Mouse (Mus musculus): ENCODE measurements around the gene Nr1i3. TPM values are rescaled to one million over a fixed set of nuclear protein-coding genes. Genes with fewer than 3 reads are reported as not detected.

The Nr1i3 gene
- polyA plus RNA-seq, 1 experiment from 2014 or later = 0.89 TPM

DNA sequence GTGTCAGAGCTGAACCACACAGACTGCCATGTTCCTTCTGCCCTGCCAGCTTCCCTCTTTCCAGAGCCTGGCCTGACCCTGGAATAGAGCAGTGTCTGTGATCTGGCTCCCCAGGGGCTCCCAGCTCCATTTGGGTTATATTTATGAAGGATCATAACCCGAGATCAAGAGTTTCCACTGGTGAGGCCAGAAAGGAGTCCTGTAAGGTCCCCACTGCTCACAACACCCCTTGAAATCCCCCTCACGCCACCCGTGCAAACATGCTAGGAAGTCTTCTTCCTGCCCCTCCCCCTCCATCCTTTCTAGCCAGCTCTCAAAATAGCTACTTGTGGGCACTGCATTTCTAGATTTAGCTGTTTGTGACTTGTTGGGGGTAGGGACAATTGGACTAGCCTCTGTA is 30.1 kb upstream of the Nr1i3 start:
- no peaks in the 10 kb centered on the region for H3K9me3 ChIP-seq (ENCODE audit: low read length)
- no peak overlapping the region for H3K4me3 ChIP-seq (ENCODE audit: low read length)
- H3K4me2 ChIP-seq (replicated peaks; ENCODE audit: low read depth, low read length) = no peak overlapping the region
- ATAC-seq (ENCODE audit: low FRiP score, low TSS enrichment) = no peak
- peak overlapping the region; percentile 31; the same call in 1 of the 2 replicates for H3K27ac ChIP-seq (ENCODE audit: low read length)
- H3K4me1 ChIP-seq (ENCODE audit: insufficient read depth, low read length) = no peaks in the 10 kb centered on the region; the same call in 1 of the 2 replicates
- no peak overlapping the region for H3K9ac ChIP-seq (replicated peaks; ENCODE audit: low read length)
- no peaks in the 10 kb centered on the region for H3K27me3 ChIP-seq (ENCODE audit: insufficient read depth, low read length)
- H3K36me3 ChIP-seq (ENCODE audit: insufficient read depth, low read length) = no peaks in the 10 kb centered on the region
- 62% methylated on average over 3 of the region's 3 CpGs for WGBS

DNA sequence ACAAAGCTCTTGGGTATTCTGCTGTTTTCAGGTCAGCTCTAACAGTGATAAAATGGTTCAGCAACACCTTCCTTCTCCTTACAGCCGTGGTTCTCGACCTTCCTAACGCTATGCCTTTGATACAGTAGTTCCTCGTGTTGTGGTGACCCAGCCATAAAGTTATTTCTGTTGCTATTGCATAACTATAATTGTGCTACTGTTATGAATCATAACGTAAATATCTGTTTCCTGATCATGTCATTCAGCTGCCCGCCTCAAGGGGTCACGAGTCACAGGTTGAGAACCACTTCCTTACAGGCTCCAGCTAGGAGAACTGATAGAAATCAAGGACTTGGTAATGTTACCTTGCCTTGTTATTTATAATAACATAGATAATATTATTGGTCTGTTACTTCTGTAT is 29.5 kb upstream of the Nr1i3 start:
- peaks cover 6% of the 10 kb centered on the region for H3K4me1 ChIP-seq (ENCODE audit: insufficient read depth, low read length)
- H3K36me3 ChIP-seq (ENCODE audit: insufficient read depth, low read length) = no peaks in the 10 kb centered on the region
- no peak overlapping the region for H3K4me2 ChIP-seq (replicated peaks; ENCODE audit: low read depth, low read length)
- no peaks in the 10 kb centered on the region for H3K27me3 ChIP-seq (ENCODE audit: insufficient read depth, low read length)
- no peak overlapping the region for H3K9ac ChIP-seq (replicated peaks; ENCODE audit: low read length)
- H3K4me3 ChIP-seq (ENCODE audit: low read length) = no peak overlapping the region
- H3K9me3 ChIP-seq (ENCODE audit: low read length) = no peaks in the 10 kb centered on the region
- WGBS = 65% methylated on average over 7 of the region's 7 CpGs
- H3K27ac ChIP-seq (ENCODE audit: low read length) = peak overlapping the region; percentile 27; the same call in 1 of the 2 replicates
- ATAC-seq (ENCODE audit: low FRiP score, low TSS enrichment) = no peak

DNA sequence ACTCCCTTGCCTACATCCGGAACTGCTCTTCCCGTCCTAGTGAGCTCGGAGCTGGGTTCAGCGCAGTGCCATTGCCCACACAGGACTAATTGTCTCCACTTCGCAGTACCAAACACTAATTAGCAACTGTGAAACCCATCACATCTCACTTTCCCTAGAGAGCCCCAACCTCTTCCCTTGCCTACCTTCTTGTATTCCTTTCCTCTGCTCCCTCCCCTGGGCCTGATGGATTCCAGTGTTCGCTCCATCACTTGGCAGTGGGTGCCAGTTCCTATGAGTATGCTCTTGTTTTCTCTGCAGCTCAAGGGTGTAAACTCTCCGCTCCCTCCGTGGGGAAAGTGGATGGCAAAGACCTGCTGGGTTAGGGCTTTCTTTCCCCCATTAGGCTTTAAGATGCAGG is 28.1 kb upstream of the Nr1i3 start:
- no peak overlapping the region for H3K4me3 ChIP-seq (ENCODE audit: low read length)
- H3K9ac ChIP-seq (replicated peaks; ENCODE audit: low read length) = no peak overlapping the region
- no peaks in the 10 kb centered on the region for H3K36me3 ChIP-seq (ENCODE audit: insufficient read depth, low read length)
- no peaks in the 10 kb centered on the region for H3K9me3 ChIP-seq (ENCODE audit: low read length)
- no peaks in the 10 kb centered on the region for H3K27me3 ChIP-seq (ENCODE audit: insufficient read depth, low read length)
- peaks cover 11% of the 10 kb centered on the region for H3K4me1 ChIP-seq (ENCODE audit: insufficient read depth, low read length)
- no peak for ATAC-seq (ENCODE audit: low FRiP score, low TSS enrichment)
- H3K4me2 ChIP-seq (replicated peaks; ENCODE audit: low read depth, low read length) = no peak overlapping the region
- 73% methylated on average over 8 of the region's 8 CpGs for WGBS
- no peak overlapping the region for H3K27ac ChIP-seq (ENCODE audit: low read length)

DNA sequence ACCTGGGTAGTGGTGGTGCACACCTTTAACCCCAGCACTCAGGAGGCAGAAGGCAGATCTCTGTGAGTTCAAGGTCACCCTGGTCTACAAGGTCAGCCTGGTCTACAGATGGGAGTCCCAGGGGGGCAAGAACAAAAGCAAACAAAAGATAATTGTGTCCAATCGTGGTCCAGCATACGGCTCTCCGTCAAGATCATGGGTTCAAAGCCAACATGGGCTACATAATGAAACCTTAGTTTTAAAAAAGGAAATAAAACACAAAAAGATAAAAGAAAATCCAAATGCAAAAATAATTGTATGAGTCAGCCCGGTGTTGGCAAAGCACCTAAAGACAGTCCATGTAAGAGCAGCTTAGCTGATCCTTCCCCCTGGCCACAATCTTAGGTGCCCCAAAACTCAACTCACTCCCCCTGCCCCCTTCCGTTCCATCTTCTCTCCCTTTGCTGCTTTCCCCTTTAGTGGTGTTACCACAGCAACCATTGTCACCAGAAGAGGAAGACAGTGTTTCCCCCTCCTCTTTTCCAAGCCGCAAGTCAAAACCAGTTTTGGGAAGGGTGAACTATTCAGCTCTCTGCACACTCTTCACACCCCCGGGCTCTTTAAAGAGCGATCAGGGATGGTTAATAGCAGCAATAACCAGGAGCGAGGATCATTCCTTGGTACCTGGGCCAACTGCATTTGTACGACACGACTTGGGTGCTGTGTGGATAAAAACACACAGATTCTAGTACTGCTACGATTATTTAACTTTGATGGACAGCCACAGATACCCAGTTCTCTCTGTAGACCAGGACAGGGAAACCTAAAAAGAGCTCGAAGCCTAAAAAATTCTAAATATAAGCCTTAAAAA is 25.7 kb upstream of the Nr1i3 start:
- no peak overlapping the region for H3K4me3 ChIP-seq (ENCODE audit: low read length)
- 54% methylated on average over 13 of the region's 13 CpGs for WGBS
- ATAC-seq (ENCODE audit: low FRiP score, low TSS enrichment) = no peak

DNA sequence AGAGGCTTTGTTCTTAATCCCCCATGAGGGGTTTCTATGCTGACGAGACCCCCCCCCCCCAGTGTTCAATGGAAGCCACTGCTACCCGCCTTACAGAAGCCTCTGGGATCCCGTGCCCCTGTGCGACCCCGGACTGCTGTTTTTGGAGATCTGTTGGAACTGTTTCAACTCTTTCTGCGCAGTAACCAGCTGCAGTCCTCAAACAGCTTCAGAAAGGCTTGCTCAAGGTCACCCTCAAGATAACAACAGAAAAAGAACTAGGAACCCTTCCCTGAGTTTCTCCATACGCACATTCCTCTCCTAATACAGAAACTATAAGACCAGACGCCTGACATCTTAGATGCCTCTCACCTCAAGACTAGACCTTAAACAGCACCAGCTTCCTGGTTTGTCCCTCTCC is 24.7 kb upstream of the Nr1i3 start:
- Histone ChIP-seq H3K27ac (ENCODE audit: low read length) (peak overlapping the region; percentile 21; the same call in 1 of the 2 replicates), H3K9me3 (ENCODE audit: low read length) (no peaks in the 10 kb centered on the region), H3K27me3 (ENCODE audit: insufficient read depth, low read length) (peaks cover 8% of the 10 kb centered on the region), H3K4me1 (ENCODE audit: insufficient read depth, low read length) (peaks cover 21% of the 10 kb centered on the region), H3K4me2 (replicated peaks; ENCODE audit: low read depth, low read length) (no peak overlapping the region; the same call in 1 of the 2 replicates), H3K9ac (replicated peaks; ENCODE audit: low read length) (no peak overlapping the region), H3K4me3 (ENCODE audit: low read length) (no peak overlapping the region), H3K36me3 (ENCODE audit: insufficient read depth, low read length) (no peaks in the 10 kb centered on the region)
- 33% methylated on average over 8 of the region's 8 CpGs for WGBS
- ATAC-seq (ENCODE audit: low FRiP score, low TSS enrichment) = peak; percentile 47

More for the DNA sequence above, 25.7 kb upstream of the Nr1i3 start:
- Histone ChIP-seq H3K4me1 (ENCODE audit: insufficient read depth, low read length) (peaks cover 15% of the 10 kb centered on the region), H3K27ac (ENCODE audit: low read length) (no peak overlapping the region), H3K27me3 (ENCODE audit: insufficient read depth, low read length) (peaks cover 4% of the 10 kb centered on the region; the same call in 1 of the 2 replicates), H3K36me3 (ENCODE audit: insufficient read depth, low read length) (no peaks in the 10 kb centered on the region), H3K9ac (replicated peaks; ENCODE audit: low read length) (no peak overlapping the region), H3K4me2 (replicated peaks; ENCODE audit: low read depth, low read length) (no peak overlapping the region), H3K9me3 (ENCODE audit: low read length) (no peaks in the 10 kb centered on the region)

DNA sequence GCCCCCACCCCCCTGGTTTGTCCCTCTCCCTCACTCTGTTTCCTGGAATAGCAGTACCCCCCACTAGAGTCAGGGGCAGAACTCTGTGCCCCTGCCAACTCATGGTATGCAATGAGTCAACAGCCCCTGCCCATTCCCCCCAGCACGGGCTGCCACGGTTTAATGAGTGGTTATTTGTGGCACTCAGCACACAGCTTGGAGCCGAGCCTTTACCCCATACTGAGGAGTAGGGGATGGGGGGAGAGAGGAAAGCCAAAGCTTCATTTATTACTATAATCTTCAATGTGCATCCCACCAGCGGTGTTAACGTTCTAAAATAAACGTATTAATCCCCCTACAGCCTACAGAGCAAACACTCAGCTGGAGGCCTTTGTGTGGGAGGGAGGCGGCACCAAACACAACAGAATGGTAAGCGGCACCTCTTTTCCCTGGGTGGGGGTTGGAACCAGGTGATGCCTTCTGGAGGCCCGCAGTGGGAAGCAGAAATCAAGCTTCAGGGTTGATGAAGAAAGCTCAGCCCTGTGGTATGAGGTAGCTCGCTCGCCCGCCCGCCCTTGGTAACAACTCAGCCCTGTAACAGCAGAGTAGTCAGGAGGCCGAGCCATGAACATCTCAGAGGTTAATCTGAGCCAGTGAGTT is 24.2 kb upstream of the Nr1i3 start:
- peaks cover 21% of the 10 kb centered on the region for H3K4me1 ChIP-seq (ENCODE audit: insufficient read depth, low read length)
- no peaks in the 10 kb centered on the region for H3K36me3 ChIP-seq (ENCODE audit: insufficient read depth, low read length)
- peak overlapping the region; percentile 21; the same call in 1 of the 2 replicates for H3K27ac ChIP-seq (ENCODE audit: low read length)
- no peak overlapping the region for H3K4me3 ChIP-seq (ENCODE audit: low read length)
- ATAC-seq (ENCODE audit: low FRiP score, low TSS enrichment) = peak; percentile 13; the same call in 1 of the 2 replicates
- no peak overlapping the region for H3K9ac ChIP-seq (replicated peaks; ENCODE audit: low read length)
- H3K9me3 ChIP-seq (ENCODE audit: low read length) = no peaks in the 10 kb centered on the region
- H3K27me3 ChIP-seq (ENCODE audit: insufficient read depth, low read length) = peaks cover 14% of the 10 kb centered on the region
- 47% methylated on average over 14 of the region's 14 CpGs for WGBS
- no peak overlapping the region; the same call in 1 of the 2 replicates for H3K4me2 ChIP-seq (replicated peaks; ENCODE audit: low read depth, low read length)

DNA sequence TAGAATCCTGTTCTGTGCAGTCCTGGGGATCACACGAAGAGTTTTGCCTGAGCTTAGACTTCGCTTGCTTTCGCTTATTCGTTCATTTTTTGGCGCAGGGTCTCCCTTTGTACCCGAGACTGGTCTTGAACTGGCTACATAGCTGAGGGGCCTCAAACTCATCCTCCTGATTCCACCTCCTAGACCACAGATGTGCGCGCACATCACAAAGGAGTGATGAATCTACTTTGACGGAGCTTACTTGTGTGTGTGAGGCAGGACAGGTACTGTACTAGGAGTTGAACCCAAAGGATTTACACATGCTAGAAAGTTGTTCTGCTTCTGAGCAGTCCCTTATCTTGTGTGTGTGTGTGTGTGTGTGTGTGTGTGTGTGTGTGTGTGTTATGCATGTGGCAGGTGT is 22.9 kb upstream of the Nr1i3 start:
- no peaks in the 10 kb centered on the region for H3K36me3 ChIP-seq (ENCODE audit: insufficient read depth, low read length)
- H3K4me3 ChIP-seq (ENCODE audit: low read length) = no peak overlapping the region
- no peak overlapping the region for H3K9ac ChIP-seq (replicated peaks; ENCODE audit: low read length)
- 94% methylated on average over 9 of the region's 9 CpGs for WGBS
- H3K4me1 ChIP-seq (ENCODE audit: insufficient read depth, low read length) = peaks cover 29% of the 10 kb centered on the region
- no peak for ATAC-seq (ENCODE audit: low FRiP score, low TSS enrichment)
- no peak overlapping the region for H3K4me2 ChIP-seq (replicated peaks; ENCODE audit: low read depth, low read length)
- H3K27ac ChIP-seq (ENCODE audit: low read length) = no peak overlapping the region
- H3K9me3 ChIP-seq (ENCODE audit: low read length) = no peaks in the 10 kb centered on the region
- H3K27me3 ChIP-seq (ENCODE audit: insufficient read depth, low read length) = peaks cover 26% of the 10 kb centered on the region

DNA sequence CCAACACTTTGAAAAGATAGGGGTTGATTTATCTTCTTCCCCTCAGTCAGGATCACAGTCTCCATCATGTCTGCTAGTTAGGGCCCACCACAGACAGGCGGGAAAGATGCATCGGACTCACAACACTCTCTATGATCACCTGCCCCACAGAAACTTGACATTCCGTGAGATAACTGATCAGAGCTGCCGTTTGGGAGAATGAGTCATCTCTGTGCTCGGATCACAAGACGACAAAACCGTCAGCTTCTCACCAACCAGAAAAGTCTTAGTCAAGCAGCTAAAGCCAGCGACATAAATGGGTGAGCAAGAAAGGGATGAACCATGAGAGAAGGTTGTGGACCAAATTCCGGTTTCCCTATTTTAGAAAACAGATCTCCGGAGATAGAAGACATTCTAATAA is 21.5 kb upstream of the Nr1i3 start:
- Histone ChIP-seq H3K27me3 (ENCODE audit: insufficient read depth, low read length) (peaks cover 38% of the 10 kb centered on the region), H3K36me3 (ENCODE audit: insufficient read depth, low read length) (no peaks in the 10 kb centered on the region), H3K27ac (ENCODE audit: low read length) (no peak overlapping the region), H3K4me1 (ENCODE audit: insufficient read depth, low read length) (peaks cover 33% of the 10 kb centered on the region), H3K9ac (replicated peaks; ENCODE audit: low read length) (no peak overlapping the region), H3K9me3 (ENCODE audit: low read length) (no peaks in the 10 kb centered on the region), H3K4me2 (replicated peaks; ENCODE audit: low read depth, low read length) (no peak overlapping the region), H3K4me3 (ENCODE audit: low read length) (no peak overlapping the region)
- ATAC-seq (ENCODE audit: low FRiP score, low TSS enrichment) = no peak
- WGBS = 45% methylated on average over 10 of the region's 10 CpGs

DNA sequence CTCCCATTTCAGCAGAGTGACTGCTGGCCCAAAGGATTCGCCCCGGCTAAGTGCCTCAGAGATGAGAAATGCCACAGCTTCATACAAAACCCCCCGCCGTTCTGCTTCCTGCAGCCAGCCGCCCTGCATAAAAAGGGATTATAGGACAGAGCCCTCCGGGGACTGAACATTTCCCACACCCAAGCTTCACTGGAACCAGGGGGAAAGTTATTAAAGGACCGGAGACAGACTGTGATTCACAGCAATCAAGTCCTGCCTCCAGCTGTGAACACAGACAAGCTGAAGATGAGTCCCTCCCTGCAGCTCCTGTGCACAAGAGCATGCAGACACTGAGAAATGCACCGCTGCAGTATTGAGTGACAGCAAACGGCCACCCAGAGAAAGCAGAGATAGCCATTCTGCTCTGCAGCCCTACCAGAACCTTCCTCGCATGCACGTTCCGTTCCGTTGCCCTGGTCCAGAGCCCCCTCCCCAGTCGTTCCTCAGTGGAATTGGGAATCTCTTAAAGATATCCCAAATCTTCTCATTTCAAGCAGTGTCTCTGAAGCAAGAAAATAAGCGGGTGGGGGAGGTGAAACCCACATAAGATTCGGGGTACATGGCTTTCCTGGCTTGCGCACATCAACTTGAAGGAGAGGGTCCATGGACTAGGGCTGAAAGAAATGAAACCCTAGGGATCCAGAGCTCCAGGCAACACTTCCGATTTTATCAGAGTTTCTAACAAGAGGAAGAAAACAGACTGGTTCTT is 20.5 kb upstream of the Nr1i3 start:
- H3K36me3 ChIP-seq (ENCODE audit: insufficient read depth, low read length) = no peaks in the 10 kb centered on the region
- 0 out of 2 replicates have a peak overlapping the region, but pooled peaks have one; percentile 24 for H3K9ac ChIP-seq (replicated peaks; ENCODE audit: low read length)
- H3K4me2 ChIP-seq (replicated peaks; ENCODE audit: low read depth, low read length) = peak overlapping the region; percentile 51
- peaks cover 41% of the 10 kb centered on the region for H3K27me3 ChIP-seq (ENCODE audit: insufficient read depth, low read length)
- WGBS = 4% methylated on average over 18 of the region's 18 CpGs
- H3K4me1 ChIP-seq (ENCODE audit: insufficient read depth, low read length) = peaks cover 33% of the 10 kb centered on the region
- H3K9me3 ChIP-seq (ENCODE audit: low read length) = no peaks in the 10 kb centered on the region
- ATAC-seq (ENCODE audit: low FRiP score, low TSS enrichment) = no peak
- peak overlapping the region; percentile 29 for H3K4me3 ChIP-seq (ENCODE audit: low read length)
- no peak overlapping the region for H3K27ac ChIP-seq (ENCODE audit: low read length)

All from kidney, embryonic 16.5 days (tissue).